Mouse (Mus musculus): ENCODE measurements around the gene Cdkal1.

Gene Cdkal1

GRCm38 (mm10) chr13:29222261-29222838, 633.1 kb downstream of the Cdkal1 start:
- DNase-seq, result no peak

GRCm38 (mm10) chr13:29221646-29222045, 633.8 kb downstream of the Cdkal1 start:
- no peak for DNase-seq

DNA sequence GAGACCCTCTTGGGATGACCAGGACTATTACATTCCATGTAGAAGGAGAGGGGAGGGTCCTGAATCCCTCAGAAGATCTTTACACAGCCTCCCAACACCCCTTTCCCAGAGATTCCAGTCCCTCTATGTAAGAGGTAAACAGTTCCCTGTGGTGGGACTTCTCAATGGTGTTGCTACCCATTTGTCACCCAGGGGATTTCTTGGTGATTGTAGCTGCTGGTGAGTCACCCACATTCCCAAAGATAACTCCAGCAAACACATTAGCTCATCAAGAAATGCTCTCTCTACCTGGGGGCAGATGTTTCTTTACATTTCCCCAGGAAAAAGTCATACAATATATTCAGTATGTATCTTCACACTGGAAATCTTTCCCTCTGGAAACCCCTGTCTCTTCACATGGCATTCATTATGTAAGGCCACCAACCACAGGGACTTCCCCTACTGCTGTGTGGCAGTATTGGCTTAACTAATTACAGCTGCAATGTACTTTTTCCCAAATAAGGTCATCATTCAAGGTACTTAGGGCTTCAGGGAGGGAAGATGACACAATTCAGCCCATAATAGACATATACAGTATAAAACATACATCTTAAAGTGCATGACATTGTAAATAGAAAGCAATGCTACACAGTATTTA, 636.8 kb downstream of the Cdkal1 start:
- no peak for DNase-seq

DNA sequence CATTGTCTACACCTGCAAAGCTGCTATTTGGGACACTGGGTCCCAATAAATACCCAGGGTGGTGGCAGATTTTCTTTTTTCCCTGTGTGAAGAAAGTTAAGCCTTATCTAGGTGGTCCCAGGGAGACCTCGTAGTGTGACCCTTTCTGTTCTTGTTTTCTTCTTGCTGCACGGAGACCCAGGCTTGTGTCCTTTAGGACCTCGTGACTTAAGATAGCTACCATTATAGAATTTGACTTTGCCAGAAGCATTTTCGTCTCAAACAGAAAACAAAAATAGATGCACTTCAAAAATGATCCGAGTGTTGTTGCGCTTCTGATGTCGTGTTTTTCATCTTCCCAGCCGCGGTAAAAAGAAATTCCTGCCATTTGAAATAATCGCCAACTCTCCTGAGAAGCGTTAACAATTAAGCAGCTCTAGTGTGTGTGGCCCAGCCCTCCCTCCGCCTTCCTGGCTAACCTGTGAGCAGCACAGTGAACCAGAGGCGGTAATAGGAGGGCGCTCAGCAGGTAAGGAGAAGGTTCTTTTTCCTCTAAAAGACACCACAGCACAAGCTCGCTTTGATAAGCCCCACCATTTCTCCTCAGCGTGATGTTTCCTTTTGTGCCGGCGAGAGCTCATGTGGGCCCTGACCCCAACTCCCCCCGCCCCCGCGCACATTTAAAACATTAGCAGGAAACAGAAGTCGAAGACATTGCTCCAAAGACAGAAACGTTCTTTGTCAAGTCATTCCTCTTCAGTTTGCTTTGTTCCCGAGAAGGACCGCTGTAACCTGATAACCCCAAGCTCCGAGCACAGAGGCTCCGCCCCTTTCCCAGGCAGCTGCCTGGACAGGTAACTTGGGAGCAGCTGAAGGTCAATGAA, 645.1 kb downstream of the Cdkal1 start:
- DNase-seq, result peak; percentile 43 to 50

DNA sequence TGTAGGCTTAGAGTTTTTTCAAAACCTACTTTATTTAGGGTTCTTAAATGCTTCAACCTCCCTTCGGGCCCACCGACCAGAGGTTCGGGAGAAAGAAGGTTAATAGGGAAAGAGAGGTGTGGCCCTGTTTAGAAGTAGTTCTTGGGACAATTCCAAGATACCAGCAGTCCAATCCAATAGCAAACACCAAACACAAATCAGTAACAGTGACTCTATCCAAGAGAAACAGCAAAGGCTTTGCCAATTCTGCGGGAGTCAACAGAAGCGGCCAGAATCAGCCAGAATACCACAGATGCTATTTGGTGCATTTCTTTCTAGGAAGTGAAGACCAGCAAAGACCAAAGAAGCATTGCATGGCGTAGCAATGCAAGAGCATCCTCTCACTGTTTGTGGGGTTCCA, 646.7 kb downstream of the Cdkal1 start:
- DNase-seq, result no peak

- no peak for DNase-seq
These were observed 651.6 kb downstream of the Cdkal1 start for GRCm38 (mm10) chr13:29203856-29204255.

DNA sequence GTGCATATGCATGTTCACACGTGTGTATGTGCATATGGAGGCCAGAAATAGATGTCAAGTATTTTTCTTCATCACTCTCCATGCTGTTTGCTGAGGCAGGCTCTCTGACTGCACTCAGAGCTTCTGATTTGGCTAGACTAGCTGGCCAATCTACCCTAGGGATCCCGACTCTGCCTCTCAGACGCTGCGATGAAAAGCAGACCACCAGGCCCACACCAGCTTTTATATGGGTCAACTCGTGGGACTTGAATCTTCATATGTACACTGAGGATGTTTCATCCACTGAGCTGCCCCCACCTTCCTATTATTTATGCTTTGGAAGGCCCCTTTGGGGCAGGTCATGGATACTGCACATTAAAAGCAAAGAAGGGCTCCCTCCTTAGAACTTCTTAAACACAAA, 652.0 kb downstream of the Cdkal1 start:
- DNase-seq, result no peak

DNA sequence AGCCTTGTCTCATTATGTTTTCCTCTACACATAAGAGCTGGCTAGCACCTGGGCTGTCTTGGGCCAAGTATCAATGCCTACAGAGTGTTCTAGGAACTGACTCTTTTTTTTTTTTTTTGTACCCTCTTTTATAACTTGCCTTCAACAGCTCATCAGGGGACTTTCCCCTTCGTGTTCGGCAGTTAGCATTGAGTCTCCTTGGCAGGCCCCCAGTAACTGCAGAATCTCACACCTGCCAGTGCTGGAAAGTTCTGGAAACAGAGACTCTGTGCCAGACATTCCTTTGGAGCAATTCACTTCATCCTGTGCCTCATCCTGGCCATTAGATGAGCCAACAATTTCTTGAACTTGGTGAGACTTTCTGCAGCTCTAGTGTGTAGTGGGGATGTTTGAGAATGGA, 652.9 kb downstream of the Cdkal1 start:
- DNase-seq, result no peak

DNA sequence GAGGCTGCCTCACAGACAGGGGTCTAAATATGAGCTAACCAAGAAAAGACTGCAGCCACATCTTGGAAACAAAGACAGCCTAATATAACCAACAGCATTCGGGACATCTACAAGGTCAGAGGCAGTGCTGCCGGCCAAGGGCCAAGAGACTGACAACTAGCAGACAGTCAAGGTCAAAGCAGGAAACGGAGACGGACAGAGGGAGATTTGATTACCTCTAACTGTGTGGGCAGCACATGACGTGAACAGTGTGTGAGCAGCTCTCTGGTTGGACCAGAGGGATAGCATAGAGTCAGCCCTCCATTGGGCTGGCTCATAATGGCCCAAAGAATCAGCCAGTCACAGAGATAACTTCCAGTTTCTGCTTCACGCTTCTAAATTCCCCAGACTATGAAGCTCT, 655.8 kb downstream of the Cdkal1 start:
- DNase-seq, result no peak

- no peak for DNase-seq
These were observed 658.5 kb downstream of the Cdkal1 start for GRCm38 (mm10) chr13:29196798-29197498.

- no peak for DNase-seq
These were observed 659.8 kb downstream of the Cdkal1 start for GRCm38 (mm10) chr13:29195722-29196121.

- no peak for DNase-seq
These were observed 660.5 kb downstream of the Cdkal1 start for GRCm38 (mm10) chr13:29194946-29195345.

- no peak for DNase-seq
These were observed 662.8 kb downstream of the Cdkal1 start for GRCm38 (mm10) chr13:29192697-29193096.

GRCm38 (mm10) chr13:29190548-29190947, 664.9 kb downstream of the Cdkal1 start:
- no peak for DNase-seq

GRCm38 (mm10) chr13:29186748-29187147, 668.7 kb downstream of the Cdkal1 start:
- DNase-seq, result no peak

DNA sequence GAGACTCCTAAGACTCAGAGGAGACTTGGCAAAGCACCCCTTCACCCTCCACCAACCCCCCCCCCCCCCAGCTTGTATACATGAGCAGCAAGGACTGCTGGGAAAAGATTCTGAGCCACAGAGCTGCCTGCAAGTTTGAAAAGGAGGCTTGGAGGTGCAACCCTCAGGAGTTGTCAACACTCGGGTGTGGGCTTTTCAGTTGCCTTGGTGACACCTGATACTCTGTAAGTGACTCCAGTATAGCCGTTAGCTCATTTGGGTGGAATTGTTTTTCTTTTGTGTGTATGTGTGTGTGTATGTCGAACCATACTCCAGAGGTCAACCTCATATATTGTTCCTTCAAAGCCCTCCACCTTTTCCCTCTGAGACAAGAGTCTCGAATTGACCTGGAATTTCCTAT, 669.9 kb downstream of the Cdkal1 start:
- no peak for DNase-seq

GRCm38 (mm10) chr13:29184545-29184944, 670.9 kb downstream of the Cdkal1 start:
- DNase-seq, result no peak

GRCm38 (mm10) chr13:29179861-29180260, 675.6 kb downstream of the Cdkal1 start:
- DNase-seq, result no peak

- no peak for DNase-seq
These were observed 676.2 kb downstream of the Cdkal1 start for GRCm38 (mm10) chr13:29179260-29179659.

- DNase-seq, result no peak
These were observed 677.5 kb downstream of the Cdkal1 start for GRCm38 (mm10) chr13:29177889-29178486.

DNA sequence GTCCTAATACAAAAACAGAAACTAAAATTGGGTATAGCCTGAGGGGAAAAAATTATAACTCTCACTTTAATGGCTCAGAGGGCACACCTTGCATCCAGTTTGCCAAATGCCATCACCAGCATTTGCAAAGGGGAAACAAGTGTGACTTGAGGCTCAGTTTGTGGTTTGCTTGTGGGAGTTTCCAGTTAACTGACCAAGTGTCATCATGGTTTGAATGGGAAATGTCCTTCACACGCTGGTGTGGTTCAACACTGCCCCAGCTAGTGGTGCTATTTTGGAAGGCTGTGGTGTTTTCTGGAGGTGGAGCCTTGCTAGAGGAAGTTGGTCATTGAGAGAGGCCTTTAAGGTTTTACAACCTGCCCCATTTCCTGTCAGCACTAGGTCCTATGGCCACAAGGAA, 686.1 kb downstream of the Cdkal1 start:
- DNase-seq, result no peak

GRCm38 (mm10) chr13:29164845-29165524, 690.5 kb downstream of the Cdkal1 start:
- DNase-seq, result no peak

Data from thymus, postnatal 36 days (tissue).